Mouse (Mus musculus) erythroid progenitor cell, adult 5-6 weeks (primary cell): Measurements from ENCODE around the gene Cpa5. TPM values are rescaled to one million over a fixed set of nuclear protein-coding genes. Genes with fewer than 3 reads are reported as not detected.

Experiments
- ATAC-seq: replicated peaks from 2 replicates; pipeline ENCODE4 v1.8.0; 2016; ENCODE audit warnings: moderate number of reproducible peaks, mild to moderate bottlenecking, moderate TSS enrichment, inconsistent platforms; ENCODE audit not compliant: poor library complexity, low FRiP score, severe bottlenecking
- total RNA-seq, 2 experiments: library from RNA; stranded (forward) in 1 of 2; stranded (reverse) in 1 of 2; fragments of 150-400 nt in 1 of 2; fragments of 186-747, 209-891 nt in 1 of 2; gene quantifications; 2 replicates each; pipeline versions ENCODE4 v1.2.3 to v1.2.4; 2015 to 2017; ENCODE audit warnings: low replicate concordance in 2 of 2

Gene Cpa5
- total RNA-seq, 2 experiments from 2014 or later: not detected

GRCm38 (mm10) chr6:30600033-30600432 is 10.8 kb upstream of the Cpa5 start:
- ATAC-seq: no peak

- no peak for ATAC-seq
Measured at GRCm38 (mm10) chr6:30600995-30601394, 9.8 kb upstream of the Cpa5 start.

DNA sequence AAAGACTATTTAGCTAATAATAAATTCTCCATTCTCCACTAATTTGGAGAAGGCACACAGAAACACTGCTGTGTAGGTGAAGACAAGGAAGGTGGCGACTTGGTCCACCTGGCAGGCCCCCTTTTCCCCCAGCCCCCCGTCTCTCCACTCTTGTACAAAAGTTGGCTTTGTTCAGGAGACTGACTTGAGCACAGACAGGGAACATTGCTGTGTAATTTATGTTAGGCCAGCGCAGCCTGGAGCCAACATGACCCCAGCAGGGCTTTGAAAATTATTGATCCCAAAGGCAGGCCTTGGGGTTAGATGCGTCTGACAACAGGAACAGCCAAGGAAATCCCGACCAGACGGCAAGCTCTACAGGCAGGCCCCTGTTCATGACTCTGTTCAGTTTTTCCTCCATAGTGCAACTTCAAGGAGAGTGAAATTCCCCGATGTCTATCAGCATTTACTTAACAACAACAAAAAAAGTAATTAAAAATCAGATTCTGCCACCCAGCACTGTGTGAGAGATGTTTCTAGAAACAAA is 6.4 kb upstream of the Cpa5 start:
- ATAC-seq: no peak

GRCm38 (mm10) chr6:30605111-30605510 is 5.7 kb upstream of the Cpa5 start:
- no peak for ATAC-seq

GRCm38 (mm10) chr6:30605672-30606071 is 5.1 kb upstream of the Cpa5 start:
- ATAC-seq: no peak

DNA sequence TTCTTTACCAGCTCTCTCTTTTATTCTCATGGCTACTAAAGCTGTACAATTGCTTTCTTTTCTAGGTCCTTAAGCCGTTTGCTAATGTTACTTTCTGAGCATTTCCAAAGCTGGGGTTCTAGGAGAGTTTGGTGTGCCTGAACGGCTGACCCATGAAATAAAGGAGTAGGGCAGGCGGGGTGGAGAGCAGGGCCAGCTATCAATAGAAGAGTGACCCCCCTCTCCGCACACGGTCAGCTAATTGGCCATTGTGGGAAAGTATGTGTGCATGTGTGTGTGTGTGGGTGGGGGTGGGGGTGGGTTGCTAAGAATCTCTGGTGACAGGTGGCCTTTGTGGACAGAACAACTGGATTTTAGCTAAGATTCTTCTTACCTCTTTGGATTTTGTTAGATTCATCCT is 402 bp downstream of the Cpa5 start:
- ATAC-seq: no peak

DNA sequence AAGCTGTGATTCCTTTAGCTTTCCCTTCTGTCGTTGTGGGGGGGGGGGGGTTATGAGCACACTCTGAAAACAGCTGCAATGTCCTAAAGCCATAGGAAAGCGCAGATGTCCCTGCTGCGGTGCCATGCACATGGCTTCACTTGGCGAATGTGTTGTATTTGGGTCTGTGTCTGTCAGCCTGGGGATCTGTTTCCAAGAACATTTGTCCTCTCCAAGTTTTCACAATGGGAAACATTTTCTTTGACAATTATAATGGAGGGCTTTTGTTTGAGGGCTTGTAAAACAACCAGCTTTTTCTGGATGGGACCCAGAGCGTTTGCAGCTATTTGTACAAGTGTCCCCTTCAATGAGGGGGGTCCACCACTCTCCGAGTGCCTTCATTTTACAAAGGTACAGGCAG is 3.4 kb downstream of the Cpa5 start:
- ATAC-seq: no peak

- ATAC-seq: no peak
Measured at GRCm38 (mm10) chr6:30615741-30616140, 4.9 kb downstream of the Cpa5 start.

DNA sequence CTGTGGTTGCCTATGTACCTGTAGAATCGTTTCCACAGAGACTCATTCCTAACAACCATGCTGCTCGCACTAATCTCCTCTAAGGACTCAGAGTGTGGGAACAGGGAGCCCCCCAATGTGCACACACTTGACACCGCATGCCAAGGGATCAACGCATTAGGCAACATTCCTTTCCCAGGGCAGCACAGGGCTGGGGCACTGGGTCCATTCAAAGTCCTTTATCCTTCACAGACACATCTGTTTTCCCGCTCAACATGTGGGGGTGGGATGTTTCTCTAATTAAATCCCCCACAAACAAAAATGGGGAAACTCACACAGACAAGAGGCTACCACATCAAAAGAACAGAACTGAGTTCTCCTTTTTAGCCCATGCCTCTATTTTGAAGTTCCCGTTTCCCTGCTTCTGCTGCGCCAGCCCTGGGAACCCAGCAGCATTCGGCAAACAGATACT is 5.7 kb downstream of the Cpa5 start:
- no peak for ATAC-seq

DNA sequence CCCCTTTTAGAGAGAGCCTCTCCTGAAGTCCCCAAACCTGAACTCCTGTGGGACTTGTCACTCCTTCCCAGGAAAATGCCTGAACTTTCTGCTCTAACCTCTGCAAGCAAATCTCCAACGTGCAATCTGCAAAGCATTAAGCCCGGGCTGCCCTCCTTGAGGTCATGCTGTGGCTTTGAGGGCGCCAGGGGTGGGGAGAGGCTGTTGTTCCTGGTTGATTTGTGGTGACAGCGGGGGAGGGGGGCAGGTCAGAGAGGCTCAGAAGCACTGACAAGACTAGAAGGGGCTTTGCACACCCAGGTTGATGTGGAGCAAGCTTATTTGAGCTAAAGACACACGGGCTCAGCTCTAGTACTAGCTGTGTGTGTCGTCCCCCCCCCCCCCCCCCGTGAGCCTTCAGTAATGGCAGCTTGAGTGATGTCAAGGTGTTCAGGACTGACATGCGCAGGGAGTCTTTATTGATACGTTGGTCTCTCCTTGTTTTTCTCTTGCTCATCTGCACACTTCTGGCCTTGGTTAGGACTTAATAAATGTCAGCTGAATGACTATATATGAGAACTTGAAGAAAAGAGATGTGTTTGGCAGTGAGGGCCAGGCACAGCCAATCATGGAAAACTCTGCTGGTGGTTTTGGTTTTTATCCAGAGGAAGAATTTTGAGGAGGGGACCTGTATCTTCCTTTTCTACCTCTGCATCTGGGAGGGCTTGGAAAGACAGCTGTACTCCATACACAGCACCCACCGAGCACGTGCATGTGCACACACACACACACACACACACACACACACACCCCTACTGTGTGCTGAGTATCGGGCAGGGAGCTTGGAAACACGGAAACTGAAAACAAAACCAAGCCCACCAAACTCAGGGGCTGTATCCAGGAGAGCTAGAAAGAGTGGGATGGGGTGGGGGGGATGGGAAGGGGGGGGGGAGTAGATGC is 6.5 kb downstream of the Cpa5 start:
- ATAC-seq: no peak

DNA sequence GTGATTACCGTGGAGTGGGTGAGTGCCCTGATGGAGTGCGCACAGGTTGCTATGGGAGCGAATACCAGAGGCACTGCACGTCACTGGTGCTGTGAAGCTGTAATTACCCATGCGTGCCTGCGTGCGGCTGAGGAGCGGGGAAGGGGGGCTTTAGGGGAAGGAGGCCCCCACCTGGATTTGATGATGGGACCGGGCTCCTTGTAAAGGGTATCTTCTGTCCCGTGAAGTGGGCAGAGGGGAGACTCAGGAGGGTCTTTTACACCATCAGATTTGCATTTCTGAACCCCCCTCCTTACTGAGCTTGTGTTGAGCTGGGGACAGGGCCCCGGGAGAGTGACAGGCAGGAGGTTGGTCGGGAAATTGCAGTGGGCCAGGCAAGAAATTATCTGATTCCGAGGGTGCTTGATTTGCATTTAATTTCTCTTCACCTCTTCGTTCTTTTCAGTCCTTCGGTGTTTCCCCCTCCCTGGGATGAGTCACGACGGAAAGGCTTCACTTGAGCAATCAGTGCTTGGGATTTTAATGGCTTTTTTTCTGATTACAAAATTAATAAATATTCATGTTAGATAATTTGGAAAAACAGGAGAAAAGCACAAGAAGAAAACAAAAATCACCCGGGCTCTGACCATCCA is 7.3 kb downstream of the Cpa5 start:
- ATAC-seq: no peak

DNA sequence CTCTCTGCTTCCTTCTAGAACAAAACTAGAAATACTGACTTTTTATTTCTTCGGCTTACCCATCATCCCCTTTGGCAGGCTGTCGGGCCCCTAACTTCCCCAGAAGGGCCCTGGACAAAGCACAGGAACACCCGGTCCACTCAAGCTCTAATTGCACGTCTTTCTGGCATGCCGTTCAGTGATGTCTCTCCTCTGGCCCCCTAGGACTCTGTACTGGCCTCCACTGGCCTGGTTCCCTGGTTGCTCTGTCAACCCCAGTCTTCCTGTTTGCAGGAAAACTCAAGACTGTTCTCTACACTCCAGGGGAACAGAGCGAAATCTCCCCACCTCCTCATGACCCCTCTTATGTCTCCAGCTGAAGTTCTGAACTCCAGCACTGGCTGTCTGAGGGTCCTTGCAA is 7.9 kb downstream of the Cpa5 start:
- no peak for ATAC-seq

DNA sequence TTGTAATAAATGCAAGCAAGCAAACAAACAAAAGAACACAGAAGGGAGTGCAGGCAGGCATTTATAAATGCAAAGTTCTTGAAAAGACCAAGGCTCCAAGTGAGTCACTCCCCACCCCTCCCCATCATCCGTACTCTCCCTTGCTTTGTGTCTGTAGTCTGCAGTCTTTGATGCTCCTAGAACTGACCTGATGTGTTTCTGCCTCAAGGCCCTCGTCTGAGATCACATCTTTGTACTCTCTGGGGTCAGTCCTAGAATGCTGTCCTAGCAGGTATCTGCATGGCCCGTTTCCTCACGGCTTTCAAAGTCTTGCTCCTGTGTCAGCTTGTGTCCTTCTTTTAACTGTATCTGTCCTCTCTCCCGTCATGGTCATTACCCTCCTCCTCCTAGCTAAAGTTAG is 8.8 kb downstream of the Cpa5 start:
- no peak for ATAC-seq

DNA sequence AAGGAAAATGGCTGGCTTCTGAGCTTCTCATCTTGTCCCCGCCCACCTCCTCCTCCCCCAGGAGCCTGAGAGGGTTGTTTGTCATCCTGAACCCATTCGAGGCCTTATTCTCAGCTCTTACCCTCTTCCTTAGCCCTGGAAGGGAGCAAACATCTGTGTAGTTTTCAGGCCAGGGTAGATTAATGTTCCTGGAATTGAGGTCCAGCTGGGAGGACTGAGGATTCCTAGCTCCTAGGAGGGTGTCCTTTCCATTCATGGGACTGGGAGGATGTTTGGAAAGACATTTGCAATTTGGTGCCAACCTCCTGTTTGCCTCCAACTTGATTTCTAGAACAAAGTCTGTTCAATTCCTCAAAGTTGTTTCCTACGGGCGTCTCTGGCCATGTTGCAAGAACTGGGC is 9.8 kb downstream of the Cpa5 start:
- no peak for ATAC-seq

DNA sequence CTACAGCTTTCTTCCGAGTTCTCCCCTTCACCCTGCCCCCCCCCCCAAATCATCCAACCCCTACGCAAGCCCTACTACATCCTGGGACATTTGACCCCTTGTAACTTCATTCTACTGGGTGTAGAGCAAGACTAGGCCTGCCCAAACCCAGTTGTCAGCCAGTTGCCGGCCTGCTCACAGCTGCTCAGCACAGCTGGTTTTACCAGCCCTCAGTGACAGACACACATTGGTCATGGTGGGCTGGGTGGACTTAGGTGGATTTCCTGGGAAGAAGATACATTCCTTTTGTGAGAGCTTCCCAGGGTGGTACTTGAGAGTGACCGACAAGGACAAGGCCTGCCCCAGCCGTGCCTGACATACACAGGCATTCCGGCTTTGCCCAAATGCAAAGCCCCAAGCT is 10.2 kb downstream of the Cpa5 start:
- no peak for ATAC-seq

DNA sequence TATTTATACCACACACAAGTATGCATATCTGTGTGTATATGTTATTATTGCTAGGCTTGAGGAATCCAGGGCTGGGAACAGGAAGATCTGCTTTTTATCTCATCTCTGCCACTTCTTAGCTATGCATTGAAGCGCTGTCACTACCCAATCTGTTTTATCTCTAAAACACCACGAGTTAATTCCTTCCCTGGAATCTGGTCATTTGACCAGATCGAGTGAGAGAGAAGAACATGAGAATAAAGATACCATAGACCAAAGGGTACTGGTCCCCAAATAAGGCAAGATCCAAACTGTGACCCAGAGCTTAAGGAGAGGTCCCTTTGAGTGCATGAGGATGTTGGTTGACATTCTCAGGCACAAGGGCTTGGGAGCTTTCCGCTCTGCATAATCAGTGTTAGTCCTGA is 11.2 kb downstream of the Cpa5 start:
- no peak for ATAC-seq

DNA sequence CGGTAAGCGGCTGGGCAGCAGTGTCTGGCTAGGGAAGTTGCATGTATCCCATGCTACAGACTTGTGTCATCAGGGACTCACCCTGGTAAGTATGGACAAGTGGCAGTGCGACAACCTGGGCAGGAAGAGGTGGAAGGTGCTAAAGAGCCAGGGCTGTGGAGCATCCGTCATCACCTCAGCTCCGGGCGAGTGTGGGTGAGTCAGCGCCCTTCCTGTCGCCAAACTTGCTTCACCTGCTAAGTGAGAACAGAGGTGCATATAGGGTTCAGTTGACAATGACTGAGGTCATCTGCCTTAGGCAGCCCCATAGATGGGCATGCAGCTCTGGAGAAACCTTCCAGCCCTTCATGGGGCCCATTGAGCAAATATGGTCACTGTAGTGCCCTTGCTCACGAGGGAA is 14.0 kb downstream of the Cpa5 start:
- no peak for ATAC-seq

GRCm38 (mm10) chr6:30628152-30628551 is 17.3 kb downstream of the Cpa5 start:
- no peak for ATAC-seq

DNA sequence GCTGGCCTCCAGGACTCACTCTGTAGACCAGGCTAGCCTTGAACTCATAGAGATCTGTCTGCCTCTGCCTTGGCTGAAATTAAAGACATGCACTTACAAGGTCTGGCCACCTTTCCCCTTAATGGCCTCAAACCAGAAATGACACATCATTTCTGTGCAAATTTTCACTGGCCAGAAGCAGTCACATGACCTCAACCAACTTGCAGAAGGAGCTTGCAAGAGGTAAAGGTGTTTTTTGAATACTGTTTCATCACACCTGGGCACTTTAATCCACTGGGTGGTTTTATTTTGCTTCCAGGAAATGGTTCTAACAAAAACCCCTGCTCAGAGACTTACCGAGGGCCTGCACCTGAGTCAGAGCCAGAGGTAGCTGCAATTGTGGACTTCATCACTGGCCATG is 19.2 kb downstream of the Cpa5 start:
- ATAC-seq: no peak

- no peak for ATAC-seq
Measured at GRCm38 (mm10) chr6:30635361-30635862, 24.6 kb downstream of the Cpa5 start.
